Mouse (Mus musculus) common myeloid progenitor, adult 5-6 weeks (primary cell): ENCODE results near the gene Cd69. TPM values are rescaled to one million over a fixed set of nuclear protein-coding genes. Genes with fewer than 3 reads are reported as not detected.

Experiments used
- ATAC-seq: replicated peaks from 2 replicates; pipeline ENCODE4 v1.8.0; 2016; ENCODE audit warnings: low read depth, mild to moderate bottlenecking, moderate TSS enrichment, inconsistent platforms; ENCODE audit not compliant: poor library complexity, severe bottlenecking
- total RNA-seq: library from RNA; stranded (forward); fragments of 200-1000, 187-1606 nt; gene quantifications from 2 replicates; pipeline ENCODE4 v1.2.3, GENCODE M21; 2017

The Cd69 gene
- total RNA-seq, 1 experiment from 2014 or later = 273 TPM

DNA sequence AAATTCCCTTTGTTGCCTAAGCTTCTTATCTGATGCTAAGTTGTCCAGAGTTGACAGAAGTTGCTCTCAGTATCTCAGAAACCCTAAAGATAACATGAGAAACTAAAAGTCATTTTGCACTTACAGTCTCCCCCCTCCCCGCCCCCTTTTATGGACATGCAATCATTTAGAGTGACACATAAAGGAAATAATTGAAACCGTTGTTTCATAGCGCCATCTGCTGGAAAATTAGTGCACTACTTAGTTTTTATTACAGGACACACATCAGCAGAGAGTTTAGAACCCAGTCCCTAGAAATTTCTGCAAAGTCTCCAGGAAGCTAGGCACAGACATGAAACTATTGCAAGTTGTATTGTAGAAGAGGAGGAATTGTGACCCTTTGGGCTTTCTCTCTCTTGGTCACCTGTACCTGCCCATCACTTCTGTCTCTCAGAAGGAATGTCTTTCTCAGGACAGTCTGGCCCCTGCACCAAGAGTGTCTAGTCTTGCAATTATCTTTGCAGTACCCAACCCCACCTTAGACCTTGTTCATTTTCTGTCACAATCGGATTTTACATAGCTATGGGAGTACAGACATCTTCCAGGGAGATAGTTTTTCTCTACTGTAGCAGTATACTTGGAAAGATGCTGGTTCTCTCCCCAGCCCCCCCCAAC, 20.2 kb downstream of the Cd69 start:
- peak; percentile 80 for ATAC-seq

DNA sequence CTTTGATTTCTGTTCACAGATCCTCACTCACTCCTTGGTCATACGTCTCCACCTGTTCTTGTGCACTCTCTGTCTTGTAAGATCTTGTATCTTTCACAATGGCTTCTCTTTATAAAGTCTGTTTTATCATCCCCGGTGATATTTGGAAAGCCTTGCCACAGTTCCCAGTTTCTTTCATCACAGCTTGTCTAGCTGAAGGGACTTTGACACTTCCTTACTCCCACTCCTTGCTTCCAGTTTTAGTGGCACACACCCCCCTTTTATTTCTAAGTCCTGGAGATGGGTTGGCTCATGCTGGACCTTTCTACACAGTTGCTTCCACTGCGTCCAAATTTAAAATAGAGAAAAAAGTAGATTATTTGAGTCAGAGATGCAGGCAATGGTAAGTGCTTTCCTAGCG, 20.9 kb downstream of the Cd69 start:
- no peak for ATAC-seq

DNA sequence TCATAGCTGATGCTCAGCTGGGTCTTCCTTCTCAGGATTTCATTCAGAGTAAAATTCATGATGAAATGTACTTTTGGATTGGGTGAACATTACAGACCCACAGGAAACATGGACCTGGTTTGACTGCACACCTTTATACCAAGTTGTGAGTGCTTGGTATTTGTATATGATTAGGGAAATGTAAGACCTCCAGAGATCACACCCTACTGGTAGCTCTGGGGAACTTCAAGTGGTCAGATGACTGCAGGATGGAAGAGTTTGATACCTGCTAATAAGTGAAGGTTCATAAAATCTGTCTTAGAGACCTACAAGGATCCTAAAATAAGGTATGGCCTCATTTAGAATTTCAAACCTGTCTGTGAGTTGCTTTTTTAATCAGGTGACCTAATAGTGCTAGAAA, 27.0 kb downstream of the Cd69 start:
- peak; percentile 95 for ATAC-seq

DNA sequence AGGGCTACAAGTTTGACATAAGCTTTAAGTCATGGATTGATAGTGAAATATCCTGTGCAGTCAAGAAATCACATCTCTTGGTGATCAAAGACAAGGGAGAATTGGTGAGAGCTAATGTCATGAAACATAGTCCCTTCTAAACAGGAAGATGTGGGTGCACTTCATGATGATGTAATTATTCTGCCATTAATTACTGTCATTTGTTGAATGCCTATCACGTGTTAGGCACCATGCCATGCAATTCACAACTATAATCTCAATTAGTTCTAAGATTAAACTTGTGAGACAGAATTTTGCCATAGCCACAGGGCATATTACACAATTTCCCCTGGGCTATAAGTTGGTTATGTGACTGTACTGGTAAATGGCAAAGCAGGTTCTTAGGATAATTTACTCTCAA, 28.2 kb downstream of the Cd69 start:
- 0 out of 2 replicates have a peak, but pooled peaks have one; percentile 19 for ATAC-seq

DNA sequence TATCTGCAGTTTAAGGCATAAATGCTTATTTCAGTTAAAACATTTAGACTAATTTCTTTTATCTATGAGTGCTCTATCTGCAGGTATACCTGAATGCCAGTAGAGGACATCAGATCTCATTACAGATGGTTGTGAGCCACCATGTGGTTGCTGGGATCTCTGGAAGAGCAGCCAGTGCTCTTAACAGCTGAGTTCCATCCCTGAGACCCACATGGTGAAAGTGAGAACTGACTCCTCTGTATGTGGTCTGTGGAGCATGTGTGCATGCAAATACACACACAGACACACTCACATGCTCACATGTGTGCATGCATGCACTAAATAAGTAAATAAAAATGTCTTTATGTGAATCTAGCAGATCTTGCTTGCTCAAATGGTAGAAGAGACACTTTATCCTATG, 29.4 kb downstream of the Cd69 start:
- no peak for ATAC-seq

DNA sequence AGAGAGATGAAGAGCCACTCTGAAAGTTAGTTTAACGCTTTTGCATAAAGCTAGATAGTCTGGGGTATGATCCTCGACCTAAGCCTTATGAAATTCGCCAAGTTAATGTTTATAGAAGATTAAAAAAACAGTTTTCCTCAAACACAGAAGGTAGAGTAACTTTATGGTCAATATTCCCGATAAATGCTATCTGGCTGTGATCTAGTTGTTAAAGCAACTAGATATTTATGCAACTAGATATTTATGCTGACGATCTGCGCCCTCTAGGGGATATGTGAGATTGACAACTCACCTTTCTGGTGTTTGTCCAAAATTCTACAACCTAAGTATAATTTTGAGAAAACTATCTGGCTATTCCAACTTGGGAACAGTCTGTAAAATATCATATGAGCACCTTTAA, 33.3 kb downstream of the Cd69 start:
- ATAC-seq = no peak

DNA sequence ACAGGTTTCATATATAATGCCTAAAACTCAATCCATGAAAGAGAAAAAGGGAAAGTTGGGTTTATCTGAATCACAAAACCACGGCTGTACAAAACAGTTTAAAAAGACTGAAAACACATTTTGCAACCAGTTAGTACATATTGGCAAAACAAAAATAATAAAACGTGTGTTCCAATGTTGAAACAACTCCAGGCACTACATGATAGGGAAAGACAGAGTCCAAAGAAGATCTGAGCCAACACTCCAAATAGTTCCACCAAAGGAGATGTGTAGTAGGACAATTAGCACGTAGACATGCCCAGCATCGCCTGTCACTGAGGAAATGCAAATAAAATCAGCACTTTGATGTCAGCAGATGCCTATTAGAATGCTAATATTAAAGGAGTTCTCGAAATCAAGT, 33.8 kb downstream of the Cd69 start:
- ATAC-seq = no peak

DNA sequence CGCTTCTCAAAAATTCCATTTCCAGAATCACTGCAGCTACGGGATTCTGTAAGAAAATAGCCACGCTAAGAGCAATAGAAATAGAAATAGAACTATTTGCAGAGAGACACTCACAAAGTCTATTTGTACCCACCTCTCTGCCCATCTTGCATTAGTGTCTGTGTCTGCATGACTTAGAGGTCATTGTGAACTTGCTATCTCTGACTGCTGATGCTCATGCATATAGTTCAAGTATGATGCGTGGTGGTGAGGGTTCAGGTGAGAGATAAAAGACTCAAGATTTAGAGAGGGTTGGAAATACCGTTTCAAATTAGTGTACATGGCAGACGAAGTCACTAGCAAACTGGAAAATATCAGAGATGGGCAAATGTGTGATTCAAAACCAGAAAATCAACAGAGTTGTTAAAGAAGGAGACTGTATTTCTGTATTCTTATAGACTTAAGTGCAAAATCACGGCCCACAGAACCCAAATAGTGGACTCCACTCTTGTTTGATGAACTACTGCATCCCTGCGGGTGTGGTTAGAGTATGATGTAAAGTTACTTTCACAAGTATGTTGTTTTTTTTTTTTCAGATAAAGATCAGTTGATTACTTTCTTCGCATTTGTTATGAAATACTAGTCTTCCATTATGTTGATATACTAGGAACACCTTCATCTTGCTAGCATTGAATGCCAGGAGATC, 35.5 kb downstream of the Cd69 start:
- no peak for ATAC-seq

DNA sequence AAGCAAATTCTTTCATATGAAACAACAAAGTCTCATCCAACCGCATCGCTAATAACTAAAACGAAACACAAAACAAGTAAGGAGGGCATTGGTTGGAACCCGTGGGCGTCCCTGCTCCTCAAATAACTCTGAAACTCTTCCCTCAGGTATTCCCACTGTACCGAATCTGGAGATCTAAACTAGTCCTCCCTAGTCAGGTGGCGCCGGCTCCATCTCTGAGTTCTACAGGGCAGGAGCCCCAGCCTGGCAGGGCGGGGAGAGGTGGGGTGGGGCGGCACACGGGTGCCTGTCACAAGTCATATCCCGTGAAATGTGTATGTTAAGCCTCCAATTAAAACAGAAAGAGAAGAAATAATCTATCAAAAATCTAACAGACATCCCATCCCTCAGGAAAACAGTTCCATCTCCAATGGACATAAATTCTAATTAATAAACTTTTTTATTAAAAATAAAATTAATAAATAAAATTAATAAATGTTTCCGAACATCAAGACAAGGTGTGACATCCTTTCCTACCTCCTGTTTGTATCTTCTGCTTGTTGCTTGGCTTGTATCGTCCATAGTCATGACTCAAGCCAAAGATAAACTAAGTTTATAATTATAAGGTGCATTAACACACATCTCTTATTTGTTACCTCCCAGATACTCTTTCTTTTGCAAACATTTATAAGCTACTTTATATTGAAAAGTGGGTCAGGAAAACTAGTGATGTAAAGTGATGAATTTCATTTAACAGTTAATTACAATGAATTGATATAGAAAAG, 36.8 kb downstream of the Cd69 start:
- ATAC-seq = peak; percentile 14; the same call in 1 of the 2 replicates

DNA sequence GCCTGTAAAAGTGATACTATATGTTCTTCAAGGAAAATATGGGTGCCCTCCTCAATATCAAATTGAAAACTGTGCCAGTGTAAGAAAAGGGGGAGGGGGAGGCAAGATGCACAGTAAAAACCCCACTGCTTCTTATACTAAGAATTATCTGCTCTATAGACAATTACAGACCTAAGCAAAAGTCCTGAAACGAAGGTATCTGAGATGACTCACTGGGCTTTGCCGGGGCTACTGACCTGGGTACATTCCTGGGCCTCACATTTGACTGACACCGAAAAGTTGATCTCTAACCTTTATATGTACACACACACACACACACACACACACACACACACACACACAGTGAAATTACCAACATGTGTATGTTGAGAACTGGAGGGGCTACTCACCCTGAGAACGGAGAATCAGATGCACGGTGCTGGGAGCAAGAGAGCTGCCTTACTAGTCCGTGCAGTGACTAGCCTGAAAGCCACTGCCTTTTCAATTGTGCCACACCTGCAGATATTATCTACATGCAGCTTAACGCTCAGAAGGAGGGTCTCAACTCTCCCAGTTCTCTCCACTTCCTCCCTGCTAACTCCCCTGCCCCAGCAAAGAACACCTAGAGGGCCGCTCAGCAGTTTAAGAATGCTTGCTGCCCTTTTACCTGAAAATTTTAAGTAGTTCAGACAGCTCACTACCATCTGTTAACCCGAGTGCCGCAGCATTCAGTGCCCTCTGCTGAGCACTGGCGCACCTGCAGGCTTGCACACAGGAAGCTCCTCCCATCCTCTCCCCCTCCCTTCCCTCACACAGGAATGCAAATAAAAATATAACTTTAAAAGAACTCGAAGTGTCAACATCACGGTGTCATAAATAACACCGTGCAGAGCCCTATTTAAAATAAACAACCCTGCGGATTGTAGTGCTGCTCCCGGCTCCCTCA, 37.6 kb downstream of the Cd69 start:
- ATAC-seq = peak; percentile 66

DNA sequence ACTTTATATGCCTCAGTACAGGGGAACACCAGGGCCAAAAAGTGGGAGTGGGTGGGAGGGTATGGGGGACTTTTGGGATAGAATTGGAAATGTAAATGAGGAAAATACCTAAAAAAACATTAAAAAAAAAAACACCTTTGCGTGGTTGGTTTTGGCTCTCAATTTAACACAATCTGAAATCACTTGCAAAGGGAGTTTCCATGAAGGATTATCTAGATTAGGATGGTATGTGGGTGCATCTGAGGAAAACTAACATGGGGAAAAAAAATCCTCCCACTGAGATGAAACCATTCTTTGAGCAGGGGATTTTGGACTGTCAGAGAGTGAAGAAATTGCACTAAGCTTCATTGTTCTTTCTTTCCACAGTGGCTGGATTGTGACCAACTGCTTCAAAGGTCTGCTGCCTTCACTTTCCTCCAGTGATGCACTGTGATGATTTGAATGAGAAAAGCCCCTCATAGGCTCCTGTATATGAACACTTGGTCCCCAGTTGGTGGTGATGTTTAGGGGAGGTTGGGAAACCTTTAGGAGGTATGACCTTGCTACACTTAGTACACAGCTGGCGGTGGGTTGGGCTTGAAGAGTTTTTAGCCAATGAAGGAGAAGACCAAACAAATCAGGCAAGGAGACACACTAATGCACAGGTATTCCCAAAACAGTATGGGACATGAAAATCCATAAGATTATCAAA, 38.4 kb downstream of the Cd69 start:
- no peak for ATAC-seq

DNA sequence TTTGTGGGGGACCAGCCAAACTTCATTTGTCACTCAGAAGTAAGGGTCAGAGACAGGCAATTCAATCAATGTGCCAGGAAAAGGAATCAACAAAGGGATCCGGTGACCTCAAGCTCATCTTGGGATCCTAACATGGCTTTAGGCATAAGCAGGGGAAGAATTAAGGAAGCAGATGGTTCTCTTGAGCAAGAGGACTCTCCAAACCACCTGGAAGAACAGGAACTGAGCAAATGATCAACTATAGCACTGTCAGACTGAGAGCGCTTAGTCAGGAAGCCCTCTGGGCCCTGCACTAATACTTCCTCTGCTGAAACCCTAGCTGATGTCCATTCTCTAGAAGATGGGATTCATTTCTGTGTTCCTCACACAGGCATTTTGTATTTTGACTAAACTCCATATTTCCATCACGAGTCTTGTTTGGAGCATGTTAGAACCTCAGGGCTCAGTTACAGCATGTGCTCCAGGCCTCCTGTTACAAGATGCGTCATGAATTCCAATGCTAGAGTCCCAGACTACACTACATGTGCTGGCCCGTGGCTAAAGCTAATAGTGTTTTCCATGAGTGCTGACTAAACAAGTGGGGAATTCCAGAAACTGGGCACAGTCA, 39.3 kb downstream of the Cd69 start:
- ATAC-seq = peak; percentile 36

DNA sequence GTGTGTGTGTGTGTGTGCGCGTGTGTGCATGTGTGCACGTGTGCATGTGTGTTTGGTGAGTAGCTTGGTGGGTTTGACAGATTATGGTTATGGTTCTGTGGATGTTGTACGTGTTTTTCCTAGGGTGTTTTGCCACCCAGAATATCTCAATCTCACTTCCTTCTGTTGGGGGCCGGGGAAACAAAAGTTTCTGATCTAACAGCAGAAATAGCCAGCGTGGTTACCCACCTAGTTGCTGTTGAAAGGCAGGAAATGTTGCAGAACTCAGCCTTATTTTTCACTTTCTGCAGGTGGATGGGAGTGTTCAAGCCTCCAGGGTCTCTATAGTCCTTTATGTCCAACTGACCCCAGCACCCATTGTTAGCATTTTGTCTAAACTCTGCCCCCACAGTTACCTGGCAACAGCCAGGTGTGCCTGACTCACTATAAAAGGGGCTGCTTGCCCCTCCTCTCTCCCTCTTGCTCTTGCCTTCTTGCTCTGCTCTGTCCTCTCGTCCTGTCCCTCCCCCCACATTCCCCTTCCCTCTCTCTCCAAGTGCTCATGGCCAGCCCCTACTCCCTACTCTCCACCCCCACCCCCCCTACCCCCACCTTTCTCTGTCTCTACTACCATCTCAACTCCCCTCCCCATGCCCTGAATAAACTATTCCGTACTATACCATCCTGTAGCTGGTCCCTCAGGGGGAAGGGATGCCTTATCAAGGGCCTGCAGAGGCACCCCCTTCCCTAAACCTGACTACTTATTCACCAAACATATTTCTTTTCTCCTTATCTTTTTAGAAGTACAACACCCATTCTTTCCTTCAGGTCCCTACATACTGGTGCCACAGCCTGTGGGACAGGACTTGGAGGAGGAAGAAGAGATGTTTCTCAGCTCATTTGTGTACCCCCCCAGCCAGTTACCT, 40.5 kb downstream of the Cd69 start:
- ATAC-seq = peak; percentile 20

DNA sequence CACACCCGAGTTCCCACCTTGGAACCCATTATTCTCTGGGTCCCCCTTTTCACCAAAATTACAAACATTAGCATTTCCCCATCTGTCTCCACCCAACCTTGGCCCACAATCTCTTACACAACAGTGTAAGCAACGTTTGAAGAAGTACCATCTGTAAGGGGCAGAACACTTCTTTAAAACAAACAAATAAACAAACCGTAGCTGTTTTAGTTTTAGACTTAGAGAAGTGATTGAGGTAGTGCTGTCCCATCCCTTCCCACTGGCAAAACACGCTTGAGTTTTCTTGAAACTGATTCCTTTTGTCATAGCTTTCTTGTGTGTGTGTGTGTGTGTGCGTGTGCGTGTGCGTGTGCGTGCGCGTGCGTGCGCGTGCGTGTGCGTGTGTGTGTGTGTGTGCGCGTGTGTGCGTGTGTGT, 41.3 kb downstream of the Cd69 start:
- no peak for ATAC-seq

DNA sequence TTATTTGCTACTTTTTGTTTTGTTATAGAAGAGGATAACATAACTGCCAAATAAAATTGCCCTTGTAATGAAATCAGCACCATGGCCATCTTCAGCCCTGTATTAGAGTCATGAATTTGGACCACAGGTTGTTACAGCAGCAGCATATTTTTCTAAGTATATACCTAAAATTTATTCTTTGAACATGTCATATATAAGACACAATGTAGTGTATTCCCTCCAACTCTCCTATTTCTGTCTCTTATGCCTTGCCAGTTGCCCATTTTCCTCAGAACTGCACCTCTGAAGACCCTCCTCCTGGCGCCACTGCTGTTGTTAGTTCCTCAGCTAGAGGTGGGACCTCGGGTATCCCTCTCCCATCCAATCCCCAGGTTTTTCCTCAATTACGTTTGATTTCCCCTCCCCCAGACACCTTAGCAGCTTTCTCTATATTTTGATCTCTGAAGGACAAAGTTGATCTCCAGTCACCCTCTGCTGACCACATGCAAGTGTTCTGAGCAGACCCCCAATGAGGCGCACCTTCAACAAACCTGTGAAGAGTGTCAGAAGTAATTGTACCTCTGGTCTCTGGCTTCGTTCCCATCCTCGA, 41.8 kb downstream of the Cd69 start:
- ATAC-seq = no peak

DNA sequence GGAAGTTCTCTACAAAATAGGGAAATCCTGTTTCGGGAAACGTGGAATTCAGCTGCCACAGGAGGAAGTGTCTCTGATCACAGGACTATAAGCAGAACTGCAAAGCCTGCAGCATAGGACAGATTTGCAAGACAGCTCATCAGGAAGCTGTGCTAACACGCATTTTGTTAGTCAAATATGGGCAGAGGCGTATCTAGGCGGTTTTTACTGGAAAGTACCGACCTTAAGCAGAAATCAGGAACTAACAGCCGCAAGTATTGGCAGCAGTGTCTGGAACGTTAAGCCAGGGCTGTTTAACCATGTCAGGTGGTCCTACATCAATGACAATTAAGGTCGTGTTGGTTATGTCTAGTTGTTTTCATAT, 42.4 kb downstream of the Cd69 start:
- peak; percentile 60 for ATAC-seq

DNA sequence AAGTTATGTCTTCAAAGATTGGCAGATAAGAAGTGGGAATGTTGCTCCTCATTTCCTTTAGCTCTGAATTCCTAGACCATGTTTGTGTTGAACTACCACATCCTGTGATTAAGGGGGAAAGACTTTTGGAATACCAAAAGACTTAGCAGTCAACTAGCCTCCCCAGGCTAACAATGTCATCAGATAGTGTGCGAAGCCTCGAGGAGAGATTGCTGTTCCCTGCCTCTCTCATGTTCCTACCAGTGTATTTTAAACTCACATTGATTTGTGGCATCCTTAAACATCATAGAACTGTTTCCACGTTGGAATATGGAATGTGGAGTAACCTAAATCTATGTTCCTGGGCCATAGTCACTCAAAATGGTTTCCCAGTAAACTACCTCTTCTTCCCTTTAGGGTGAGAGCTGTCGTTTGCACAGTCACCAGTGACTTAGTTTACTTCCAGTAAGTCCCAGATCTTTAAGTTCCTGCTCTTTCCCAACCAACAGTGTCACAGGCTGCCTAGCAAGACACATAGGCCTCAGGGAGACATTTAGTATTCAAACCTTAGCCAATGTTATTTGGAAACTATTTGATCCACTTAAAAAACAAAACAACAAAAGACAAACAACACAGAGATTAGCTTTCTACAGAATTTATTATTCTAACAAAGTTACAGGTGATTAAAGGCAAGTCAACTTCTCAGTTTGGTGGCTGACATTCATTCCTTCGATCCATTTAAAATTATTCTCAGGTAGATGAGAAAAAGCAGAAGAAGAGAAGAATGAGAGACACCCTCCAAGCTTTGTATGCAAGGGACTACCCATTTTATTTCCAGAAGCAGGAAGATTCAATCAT, 43.0 kb downstream of the Cd69 start:
- ATAC-seq = no peak
